Mouse (Mus musculus) olfactory bulb, adult 2 months (tissue): ENCODE results near the gene Igf1r. TPM values are rescaled to one million over a fixed set of nuclear protein-coding genes. Genes with fewer than 3 reads are reported as not detected.

Experiments
- H3K27ac ChIP-seq: fragments of 200-500 bp; 2 replicates; pipeline ENCODE4 v1.5.1; 2012; ENCODE audit warnings: low read depth, low read length; ENCODE audit not compliant: insufficient read depth
- H3K4me1 ChIP-seq: fragments of 200-500 bp; 2 replicates; pipeline ENCODE4 v1.6.1; 2012; ENCODE audit warnings: low read length; ENCODE audit not compliant: control insufficient read depth, insufficient read depth
- H3K4me3 ChIP-seq: fragments of 200-500 bp; 2 replicates; pipeline ENCODE4 v1.5.1; 2012; ENCODE audit warnings: mild to moderate bottlenecking, low read depth, low read length, moderate library complexity; ENCODE audit not compliant: insufficient read depth
- CTCF ChIP-seq: fragments of 200-500 bp; IDR thresholded peaks from 2 replicates; pipeline ENCODE4 v1.5.1; 2012; ENCODE audit warnings: low read depth, mild to moderate bottlenecking, low read length, moderate library complexity; ENCODE audit not compliant: insufficient read depth
- POLR2A ChIP-seq: fragments of 200-500 bp; IDR thresholded peaks from 2 replicates; pipeline ENCODE4 v1.6.1; 2012; ENCODE audit warnings: mild to moderate bottlenecking, low read depth, low read length, moderate library complexity; ENCODE audit not compliant: insufficient read depth
- WGBS: fragments of 180-500 bp; shearing (Covaris S2); methylation state at CpG from one replicate; pipeline ENCODE4 v1.1.7; 2018; 5-methylcytosine and 5-hydroxymethylcytosine counted together
- polyA plus RNA-seq: library from polyadenylated mRNA; stranded (reverse); fragments of >200 nt; gene quantifications from 2 replicates; pipeline ENCODE4 v1.2.4, GENCODE M21; 2012; ENCODE audit warnings: low replicate concordance; ENCODE audit not compliant: missing spikeins, insufficient read depth, insufficient read length

Gene Igf1r
- polyA plus RNA-seq, 1 experiment, result 26.5 TPM

GRCm38 (mm10) chr7:68062849-68063208 lies 110.2 kb downstream of the Igf1r start:
- TF ChIP-seq POLR2A, result no peak
- no peak for TF ChIP-seq CTCF
- 17% methylated on average over 5 of the region's 5 CpGs for WGBS

GRCm38 (mm10) chr7:68063711-68064110 lies 111.1 kb downstream of the Igf1r start:
- peaks cover 28% of the 10 kb centered on the region for H3K4me1 ChIP-seq
- 92% methylated on average over 9 of the region's 9 CpGs for WGBS

More at GRCm38 (mm10) chr7:68062849-68063208, 110.2 kb downstream of the Igf1r start:
- H3K4me3 ChIP-seq, result no peak overlapping the region
- no peak overlapping the region for H3K27ac ChIP-seq
- H3K4me1 ChIP-seq, result peaks cover 28% of the 10 kb centered on the region

GRCm38 (mm10) chr7:68064120-68064519 lies 111.5 kb downstream of the Igf1r start:
- Histone ChIP-seq H3K4me3 (no peak overlapping the region), H3K4me1 (peaks cover 28% of the 10 kb centered on the region), H3K27ac (no peak overlapping the region)
- WGBS, result 96% methylated on average over 8 of the region's 8 CpGs
- TF ChIP-seq CTCF, result no peak
- TF ChIP-seq POLR2A, result no peak

More at GRCm38 (mm10) chr7:68063711-68064110, 111.1 kb downstream of the Igf1r start:
- Histone ChIP-seq H3K27ac (no peak overlapping the region), H3K4me3 (no peak overlapping the region)
- no peak for TF ChIP-seq POLR2A
- 0 out of 2 replicates have a peak, but pooled peaks have one; percentile 17 for TF ChIP-seq CTCF

- Histone ChIP-seq H3K4me1 (peaks cover 28% of the 10 kb centered on the region), H3K27ac (no peak overlapping the region), H3K4me3 (no peak overlapping the region)
- 65% methylated on average over 11 of the region's 11 CpGs for WGBS
- TF ChIP-seq CTCF, result no peak
- TF ChIP-seq POLR2A, result no peak
Measured at GRCm38 (mm10) chr7:68064647-68065362, 112.2 kb downstream of the Igf1r start.

GRCm38 (mm10) chr7:68065904-68066303 lies 113.3 kb downstream of the Igf1r start:
- TF ChIP-seq CTCF, result no peak
- TF ChIP-seq POLR2A, result no peak
- WGBS, result 87% methylated on average over 6 of the region's 6 CpGs
- no peak overlapping the region for H3K27ac ChIP-seq
- no peak overlapping the region for H3K4me3 ChIP-seq
- peaks cover 31% of the 10 kb centered on the region for H3K4me1 ChIP-seq

GRCm38 (mm10) chr7:68067321-68067720 lies 114.7 kb downstream of the Igf1r start:
- 92% methylated on average over 4 of the region's 4 CpGs for WGBS
- TF ChIP-seq CTCF (no peak), POLR2A (no peak)
- peaks cover 23% of the 10 kb centered on the region for H3K4me1 ChIP-seq
- H3K4me3 ChIP-seq, result no peak overlapping the region
- H3K27ac ChIP-seq, result no peak overlapping the region

- TF ChIP-seq POLR2A, result no peak
- TF ChIP-seq CTCF, result no peak
- Histone ChIP-seq H3K4me3 (no peak overlapping the region), H3K4me1 (peaks cover 9% of the 10 kb centered on the region), H3K27ac (no peak overlapping the region)
- WGBS, result 74% methylated on average over 7 of the region's 7 CpGs
Measured at GRCm38 (mm10) chr7:68069324-68069723, 116.7 kb downstream of the Igf1r start.

- no peak for TF ChIP-seq POLR2A
- TF ChIP-seq CTCF, result no peak
- Histone ChIP-seq H3K4me3 (no peak overlapping the region), H3K4me1 (peaks cover 5% of the 10 kb centered on the region), H3K27ac (no peak overlapping the region)
- 32% methylated on average over 3 of the region's 3 CpGs for WGBS
Measured at GRCm38 (mm10) chr7:68070030-68070429, 117.4 kb downstream of the Igf1r start.

GRCm38 (mm10) chr7:68070626-68071025 lies 118.0 kb downstream of the Igf1r start:
- H3K4me1 ChIP-seq, result peaks cover 5% of the 10 kb centered on the region
- 13% methylated on average over 7 of the region's 7 CpGs for WGBS
- TF ChIP-seq POLR2A (no peak), CTCF (no peak)
- H3K27ac ChIP-seq, result no peak overlapping the region
- H3K4me3 ChIP-seq, result no peak overlapping the region
